Mouse (Mus musculus) lung, postnatal 36 days (tissue): ENCODE data around the gene Sorcs2.
"Not testable (repeated sequence)": the region's sequence is repeated elsewhere in the genome, so short reads cannot be mapped to it uniquely, and the experiment has no call there.

Source experiments
- DNase-seq: peaks from one replicate; pipeline ENCODE4 v3.0.0; 2022; ENCODE audit warnings: mixed read lengths

Sorcs2 gene

DNA sequence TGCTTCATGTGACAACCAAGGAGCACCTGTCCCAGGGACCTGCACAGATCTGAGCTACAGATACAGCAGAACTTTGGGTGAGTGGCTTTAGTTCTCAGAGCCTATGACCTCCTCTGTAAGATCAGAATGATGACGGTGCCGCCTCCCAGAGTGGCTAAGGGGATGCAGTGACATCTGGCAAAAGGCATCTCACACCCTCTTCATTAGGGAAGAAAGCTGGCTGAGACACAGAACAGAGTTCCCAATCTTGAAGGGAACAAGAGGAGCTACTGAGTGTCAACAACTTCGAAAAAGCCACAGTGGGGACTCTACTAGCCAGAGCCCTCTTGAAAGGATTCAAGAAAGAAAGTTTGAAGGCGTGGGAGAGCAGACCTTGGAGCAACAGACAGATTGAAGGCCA lies 100.7 kb downstream of the Sorcs2 start:
- DNase-seq, result peak; percentile 27

DNA sequence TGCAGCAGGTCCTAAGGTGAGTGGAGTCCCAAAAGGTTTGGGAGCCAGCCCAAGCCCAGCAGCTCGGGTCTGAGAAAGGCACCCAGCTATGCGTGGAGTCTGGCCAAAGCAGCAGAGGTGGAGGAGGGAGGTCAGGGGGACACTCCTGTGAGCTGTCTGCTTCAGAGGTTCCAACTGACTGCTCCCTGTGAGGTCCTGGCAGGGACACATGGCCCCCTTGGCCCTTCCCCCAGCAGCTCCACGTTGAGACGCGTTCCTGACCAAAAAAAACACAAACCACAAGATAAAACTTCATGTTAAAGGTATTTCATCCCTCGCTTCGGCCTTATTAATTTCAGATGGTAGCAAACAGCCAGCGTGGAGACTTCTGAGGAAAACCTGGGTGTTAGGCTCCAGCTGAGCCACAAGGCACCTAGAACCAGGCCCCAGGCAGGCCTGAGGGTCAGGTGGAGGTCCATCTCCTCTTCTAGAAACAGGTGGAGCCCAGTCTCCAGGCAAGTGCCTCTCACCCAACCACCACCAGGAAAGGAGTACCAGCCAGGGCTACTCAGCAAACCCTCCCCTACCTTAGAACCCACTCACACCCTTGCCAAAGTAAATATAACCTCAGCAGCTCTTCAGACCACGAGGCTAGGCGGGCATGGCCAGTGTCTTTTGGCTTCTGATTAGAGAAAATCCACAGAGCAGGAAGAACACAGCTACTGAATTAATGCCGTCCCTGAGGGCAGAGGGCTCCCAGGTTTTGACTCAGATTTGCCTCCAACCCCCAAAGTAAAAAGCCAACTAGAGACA lies 104.6 kb downstream of the Sorcs2 start:
- peak; percentile 73 for DNase-seq

DNA sequence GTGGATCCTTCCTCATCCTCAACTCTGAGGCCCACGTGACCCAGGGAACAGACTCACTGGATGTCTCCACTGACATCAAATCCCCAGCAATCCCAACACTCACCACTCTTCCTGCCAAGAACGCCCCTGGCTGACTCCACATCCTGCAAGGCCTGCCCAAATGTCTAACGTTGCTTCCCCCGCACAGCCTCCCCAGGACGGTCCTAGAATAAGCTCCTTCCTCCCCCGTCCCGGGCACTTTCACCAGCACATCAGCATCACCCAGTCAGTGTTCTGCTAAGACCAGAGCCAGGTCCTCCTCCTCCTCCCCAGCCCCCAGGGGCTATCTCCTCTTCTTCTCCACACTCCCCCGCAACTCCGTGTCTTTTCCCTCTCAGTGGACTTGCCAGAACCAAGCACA lies 105.6 kb downstream of the Sorcs2 start:
- DNase-seq, result peak; percentile 9

DNA sequence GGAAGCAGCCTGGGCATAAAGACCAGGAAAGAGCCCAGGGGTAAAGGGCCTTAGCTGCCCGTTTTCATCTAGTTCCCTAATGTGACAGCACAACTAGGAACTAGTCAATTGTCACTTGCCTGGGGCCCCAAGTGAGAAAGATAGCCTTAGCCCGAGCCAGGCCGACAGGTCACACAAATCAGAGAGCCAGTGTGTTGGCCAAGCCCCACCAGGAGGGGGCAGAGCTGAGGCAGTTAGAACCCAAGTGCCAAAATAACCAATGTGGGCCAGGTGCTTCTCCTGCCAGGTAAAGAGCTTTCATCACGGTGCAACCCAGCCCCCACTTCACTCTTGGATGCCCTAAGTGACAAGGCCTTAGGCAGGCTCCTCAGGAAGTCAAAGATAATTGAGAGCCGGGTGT lies 106.7 kb downstream of the Sorcs2 start:
- DNase-seq, result peak; percentile 79

DNA sequence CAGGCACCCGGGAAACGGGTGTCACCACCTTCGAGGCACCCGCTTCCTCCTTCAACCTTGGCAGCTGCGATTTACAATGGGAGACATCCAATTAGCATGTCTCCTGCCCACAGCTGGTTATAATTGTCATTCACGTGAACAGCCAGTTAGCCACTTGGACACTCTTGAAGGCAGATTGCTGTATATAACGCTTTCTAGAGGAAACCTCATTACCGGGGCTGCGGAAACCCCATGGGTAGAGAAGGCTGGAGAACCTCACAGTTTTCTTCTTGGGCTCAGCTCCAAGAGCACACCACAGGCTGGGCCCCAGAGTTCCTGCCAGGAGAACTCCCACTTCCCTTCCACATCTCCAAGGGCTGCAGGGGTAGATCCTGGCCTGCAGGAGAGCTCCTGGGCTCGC lies 112.5 kb downstream of the Sorcs2 start:
- no peak for DNase-seq

DNA sequence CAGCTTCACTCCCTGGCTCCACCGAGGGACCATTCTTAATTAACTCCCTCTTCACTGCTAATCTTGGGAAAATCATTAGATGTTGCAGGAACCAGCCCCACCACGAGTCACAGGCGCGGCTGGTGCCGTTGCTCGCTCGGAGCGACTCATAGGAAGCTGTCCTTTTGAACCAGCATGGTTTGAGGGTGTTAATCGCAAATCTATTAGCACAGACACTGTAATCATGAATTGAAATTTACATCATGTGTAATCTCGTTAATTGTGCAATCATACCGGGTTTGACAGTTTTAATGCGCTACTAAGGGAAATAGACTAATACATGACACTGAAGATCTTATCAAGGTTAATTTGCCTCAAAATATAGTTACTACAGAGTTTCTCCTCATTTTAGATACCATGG lies 118.0 kb downstream of the Sorcs2 start:
- DNase-seq, result no peak

DNA sequence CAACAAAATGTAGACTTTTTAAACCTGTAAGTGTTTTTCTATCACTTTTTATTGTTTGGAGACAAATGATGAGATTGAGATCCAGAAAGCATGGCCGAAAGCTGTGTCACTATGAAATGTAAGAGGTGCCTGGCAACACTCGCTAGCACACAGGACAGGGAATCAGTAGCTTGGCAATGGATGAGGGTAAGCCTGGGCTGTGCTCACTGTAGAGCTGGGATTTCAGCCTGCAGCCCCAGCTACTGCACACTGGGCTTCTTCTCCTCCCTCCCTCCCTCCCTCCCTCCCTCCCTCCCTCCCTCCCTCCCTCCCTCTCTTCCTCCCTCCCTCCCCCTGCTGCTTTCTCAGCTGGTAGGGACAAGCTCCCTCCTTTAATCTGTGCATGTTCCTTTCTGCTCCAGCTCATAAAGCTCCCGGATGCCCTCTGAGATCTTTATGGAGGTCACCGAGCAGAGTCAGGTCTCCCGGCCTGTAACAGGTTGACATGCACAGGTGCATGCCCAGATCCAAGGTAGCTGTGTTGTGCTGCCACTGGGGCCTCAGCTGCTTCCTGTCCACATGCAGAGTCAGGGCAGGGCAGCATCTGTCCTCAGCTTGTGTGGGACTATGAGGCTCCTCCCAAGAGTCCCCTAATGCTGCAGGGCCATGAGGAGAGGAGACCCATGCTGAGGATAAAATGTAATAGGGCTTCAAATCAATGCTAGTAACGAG lies 123.1 kb downstream of the Sorcs2 start:
- DNase-seq, result no peak

DNA sequence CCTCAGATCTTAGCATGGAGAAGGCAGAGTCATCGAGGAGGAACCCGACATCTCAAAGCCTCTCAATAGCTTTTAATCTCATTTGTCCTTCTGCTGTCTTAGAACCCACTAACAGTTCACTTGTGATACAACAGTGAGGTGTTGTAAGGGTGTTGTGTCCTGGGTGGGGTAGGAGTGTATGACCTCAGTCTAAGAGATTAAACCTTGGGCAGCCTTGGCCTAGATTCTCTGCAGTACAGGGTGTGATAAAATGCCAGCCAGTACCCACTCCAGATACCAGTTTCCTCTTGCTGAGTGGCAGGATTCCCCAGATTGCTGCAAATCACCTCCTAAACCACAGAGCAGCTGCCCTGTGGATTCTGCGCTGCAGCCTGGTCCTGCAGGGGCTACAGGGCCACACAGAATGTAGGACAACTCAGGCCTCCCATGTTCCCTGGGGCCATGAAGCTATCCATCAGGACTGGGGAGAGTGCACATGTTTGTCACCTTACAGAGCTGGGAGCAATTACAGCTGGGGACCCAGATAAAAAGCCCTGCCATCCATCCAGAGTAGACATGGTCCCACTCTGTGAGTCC lies 130.7 kb downstream of the Sorcs2 start:
- DNase-seq, result peak; percentile 25

DNA sequence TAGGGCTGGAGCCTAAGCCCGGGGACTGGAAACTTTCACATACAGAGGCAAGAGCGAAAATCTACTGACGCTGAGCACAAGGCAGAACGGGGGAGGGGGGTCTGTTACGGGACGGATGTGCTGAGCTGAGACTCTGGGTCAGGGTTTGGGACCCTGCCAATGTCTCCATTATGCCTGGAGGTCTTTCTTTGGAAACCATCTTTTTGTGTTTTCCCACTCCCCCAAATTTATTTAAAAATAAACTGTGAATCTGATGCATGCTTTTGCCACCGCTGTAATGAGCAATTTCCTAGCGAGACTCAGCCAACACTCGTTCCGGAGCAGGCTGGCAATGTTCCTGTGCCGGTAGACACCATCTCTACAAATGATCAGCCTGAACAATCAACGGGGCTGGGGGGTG lies 137.1 kb downstream of the Sorcs2 start:
- no peak for DNase-seq

DNA sequence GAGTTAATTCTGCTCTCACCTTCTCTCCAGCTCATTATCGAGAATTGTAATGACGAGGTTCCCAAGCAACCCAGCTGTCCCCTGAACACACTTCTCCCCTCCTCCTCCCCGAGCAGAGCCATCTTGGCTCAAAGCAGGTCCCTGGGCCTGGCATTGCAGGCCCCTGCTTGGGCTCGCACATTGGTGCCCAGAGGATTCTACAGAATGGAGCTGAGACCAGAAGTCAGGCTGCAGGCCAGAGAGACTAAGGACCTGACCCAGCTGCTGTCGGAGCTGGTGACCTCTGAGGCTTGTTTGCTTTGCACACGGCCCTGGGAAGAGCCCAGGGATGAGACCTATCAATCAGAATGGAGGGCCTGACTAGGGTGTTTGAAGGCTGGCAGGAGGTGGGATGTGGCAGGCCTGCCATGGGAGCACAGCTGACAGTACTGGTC lies 138.2 kb downstream of the Sorcs2 start:
- DNase-seq, result no peak

DNA sequence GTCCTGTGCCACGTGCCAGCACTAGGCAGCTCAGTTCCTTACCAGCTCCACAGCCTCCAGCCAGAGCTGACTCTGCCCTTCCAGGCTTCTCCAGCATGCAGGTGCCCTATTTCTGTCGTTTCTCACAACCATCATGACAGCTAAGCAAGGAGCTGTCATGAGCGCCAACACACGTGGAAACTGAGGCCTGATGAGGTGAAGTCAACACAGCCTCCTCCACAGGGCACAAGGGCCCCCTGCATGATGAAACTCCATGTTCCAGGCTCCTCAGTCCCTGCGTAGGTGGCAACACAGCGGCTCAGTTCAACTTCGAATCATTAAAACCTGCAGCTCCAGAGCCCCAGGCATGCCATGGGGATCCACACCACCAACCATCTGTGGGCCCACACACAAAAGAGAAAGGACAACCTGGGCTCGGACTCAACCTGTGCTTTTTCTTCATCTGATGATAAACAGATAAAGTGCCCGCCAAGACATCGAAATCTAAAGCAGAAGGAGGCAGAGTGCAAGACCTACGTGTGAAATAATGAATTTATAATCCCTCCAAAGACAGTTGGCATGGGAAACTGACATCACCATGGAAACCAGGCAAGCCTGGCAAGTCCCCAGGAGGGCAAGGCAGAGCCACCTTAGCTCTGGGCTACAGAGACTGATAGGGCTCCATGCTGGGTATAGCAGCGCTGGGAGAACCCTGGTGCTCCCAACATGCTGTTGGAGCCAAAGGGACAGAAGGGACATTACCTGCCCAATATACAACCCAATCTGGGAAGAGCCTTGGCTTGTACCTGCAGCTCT lies 139.4 kb downstream of the Sorcs2 start:
- DNase-seq, result no peak

DNA sequence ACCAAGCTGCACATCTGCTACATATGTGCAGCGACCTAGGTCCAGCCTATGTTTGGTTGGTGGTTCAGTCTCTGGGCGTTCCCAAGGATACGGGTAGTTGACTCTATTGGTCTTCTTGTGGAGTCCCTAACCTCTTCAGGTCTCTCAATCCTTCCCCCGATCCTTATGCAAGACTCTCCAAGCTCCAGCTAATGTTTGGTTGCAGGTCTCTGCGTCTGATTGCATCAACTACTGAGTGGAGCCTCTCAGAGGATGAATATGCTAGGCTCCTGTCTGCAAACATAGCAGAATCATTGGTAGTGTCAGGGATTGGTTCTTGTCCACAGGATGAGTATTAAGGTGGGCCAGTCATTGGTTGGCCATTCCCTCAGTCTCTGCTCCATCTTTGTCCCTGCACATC lies 140.9 kb downstream of the Sorcs2 start:
- DNase-seq, result no peak

DNA sequence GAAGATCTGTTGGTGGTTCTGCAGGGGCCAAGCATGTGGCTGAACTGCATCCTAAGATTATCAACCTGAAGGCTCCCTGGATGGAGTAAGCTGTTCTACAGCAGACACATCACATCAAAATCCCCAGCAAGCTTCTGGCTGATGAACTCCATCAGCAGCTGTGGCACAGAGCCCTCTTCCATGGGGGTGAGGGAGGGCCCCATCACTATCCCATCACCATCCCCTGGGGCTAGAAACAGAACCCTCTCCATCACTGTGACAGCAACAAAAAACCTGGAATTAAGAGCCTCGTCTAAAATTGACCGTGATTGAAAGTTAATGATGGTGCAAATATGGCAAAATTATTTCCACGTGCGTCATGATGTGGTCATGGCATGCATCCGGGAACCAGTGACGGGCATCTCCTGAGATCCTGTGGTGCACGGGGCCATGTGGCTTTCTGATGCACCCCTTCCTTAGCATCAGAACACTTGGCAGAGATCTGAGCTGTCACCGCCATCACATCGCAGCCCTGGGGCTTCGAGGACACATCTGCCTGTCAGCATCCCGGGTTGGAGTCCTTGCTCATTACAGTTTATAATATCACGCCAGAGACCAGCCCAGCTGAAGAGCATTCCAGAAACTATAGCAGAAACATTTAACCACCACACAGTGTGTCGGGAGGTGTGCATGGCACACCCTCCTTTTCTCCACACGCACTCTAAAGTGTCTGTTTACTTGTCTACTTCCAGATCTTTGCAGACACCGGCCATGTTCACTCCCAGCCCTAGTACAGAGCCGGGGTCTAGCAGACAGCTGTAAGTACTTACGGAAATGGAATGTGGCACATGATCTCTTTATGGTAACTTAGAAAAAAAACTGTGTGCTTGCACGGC lies 143.1 kb downstream of the Sorcs2 start:
- DNase-seq, result no peak

DNA sequence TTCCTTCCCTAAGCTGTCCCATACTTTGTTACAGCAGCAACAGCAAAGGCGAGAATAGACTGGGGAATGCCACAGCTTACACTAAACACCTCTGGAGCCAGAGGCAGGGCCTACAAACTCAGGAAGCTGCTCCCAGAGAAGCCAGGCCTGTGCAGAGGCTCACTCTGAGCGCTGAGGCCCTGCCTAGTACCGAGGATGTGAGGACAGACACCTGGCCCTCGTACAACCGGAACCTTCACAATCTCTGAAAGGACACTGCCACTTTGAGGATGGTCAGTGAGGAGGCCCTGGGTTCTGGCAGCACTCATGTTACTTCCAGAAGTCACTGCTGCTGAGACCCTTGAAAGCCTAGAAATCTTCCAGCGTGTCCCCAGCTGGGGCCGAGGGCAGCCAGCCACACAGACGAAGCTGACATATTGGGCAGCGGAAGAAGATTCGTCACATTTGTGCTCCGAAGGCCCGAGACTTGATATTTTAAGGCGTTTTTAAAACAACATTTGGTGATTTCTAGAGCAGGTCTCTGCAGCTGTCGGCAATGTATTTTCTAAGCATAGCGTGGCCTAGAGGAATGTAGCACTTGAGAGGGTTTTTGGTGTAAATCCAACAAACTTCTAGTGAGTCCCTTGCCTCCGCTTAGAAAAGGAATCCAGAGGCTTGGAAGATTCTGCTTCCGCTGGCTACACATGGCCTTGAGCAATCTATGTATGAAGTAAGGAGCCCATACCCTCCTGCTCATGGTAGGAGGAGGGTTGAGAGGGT lies 145.0 kb downstream of the Sorcs2 start:
- peak; percentile 15 for DNase-seq

DNA sequence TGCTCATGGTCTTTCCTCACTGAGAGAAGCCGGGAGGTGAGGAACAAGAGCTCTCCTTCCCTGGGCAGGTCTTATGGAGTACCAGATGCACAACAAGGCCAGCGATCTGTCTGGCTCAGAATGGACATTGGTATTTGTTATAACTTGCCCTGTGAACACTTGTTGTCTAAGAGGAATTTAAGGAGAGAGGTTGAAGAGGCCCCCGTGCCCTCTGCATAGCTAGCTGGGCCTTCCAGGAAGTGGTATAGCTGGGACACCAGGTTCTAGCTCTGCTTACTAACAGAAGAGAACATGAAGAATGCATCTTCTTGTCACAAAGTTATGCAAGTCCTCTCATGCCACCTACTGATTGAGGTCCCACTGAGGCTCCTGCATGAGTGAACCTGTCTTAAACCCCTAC lies 149.9 kb downstream of the Sorcs2 start:
- DNase-seq, result peak; percentile 21

DNA sequence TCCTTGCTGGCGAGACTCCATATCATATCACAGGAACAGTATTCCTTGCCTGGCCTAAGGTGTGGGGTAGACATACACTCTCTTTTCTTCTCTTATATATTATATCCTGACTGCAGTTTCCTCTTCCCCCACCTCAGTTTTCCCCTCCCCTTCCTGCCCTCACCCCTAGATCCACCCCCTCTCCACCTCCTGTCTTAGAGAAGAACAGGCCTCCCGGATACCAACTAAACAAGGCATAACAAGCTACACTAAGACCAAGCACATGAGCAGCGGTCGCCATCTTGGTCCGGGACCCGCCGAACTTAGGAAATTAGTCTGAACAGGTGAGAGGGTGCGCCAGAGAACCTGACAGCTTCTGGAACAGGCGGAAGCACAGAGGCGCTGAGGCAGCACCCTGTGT lies 160.4 kb downstream of the Sorcs2 start:
- not testable (repeated sequence) for DNase-seq

DNA sequence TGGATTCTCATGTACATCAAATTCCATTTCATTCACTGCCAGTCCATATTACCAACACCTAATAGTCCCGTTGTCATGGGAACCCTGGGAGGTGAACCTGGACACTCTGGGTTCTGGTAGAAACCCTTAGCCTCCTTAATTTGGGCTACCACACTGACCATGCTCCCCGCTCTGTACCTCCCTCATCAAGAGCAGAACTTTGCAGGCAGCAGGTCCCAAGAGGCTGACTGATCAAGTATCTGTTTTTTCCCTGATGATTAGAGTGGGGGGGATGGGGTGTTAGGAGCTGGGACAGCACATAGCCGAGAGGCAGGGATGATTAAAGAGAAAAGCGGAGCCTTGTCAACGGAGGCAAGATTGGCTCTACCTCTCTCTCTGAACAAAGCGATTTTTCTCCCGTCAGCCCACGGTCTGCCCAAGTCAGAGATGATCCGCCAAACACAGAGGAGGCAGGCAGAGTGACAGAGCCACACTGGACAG lies 167.6 kb downstream of the Sorcs2 start:
- no peak for DNase-seq

DNA sequence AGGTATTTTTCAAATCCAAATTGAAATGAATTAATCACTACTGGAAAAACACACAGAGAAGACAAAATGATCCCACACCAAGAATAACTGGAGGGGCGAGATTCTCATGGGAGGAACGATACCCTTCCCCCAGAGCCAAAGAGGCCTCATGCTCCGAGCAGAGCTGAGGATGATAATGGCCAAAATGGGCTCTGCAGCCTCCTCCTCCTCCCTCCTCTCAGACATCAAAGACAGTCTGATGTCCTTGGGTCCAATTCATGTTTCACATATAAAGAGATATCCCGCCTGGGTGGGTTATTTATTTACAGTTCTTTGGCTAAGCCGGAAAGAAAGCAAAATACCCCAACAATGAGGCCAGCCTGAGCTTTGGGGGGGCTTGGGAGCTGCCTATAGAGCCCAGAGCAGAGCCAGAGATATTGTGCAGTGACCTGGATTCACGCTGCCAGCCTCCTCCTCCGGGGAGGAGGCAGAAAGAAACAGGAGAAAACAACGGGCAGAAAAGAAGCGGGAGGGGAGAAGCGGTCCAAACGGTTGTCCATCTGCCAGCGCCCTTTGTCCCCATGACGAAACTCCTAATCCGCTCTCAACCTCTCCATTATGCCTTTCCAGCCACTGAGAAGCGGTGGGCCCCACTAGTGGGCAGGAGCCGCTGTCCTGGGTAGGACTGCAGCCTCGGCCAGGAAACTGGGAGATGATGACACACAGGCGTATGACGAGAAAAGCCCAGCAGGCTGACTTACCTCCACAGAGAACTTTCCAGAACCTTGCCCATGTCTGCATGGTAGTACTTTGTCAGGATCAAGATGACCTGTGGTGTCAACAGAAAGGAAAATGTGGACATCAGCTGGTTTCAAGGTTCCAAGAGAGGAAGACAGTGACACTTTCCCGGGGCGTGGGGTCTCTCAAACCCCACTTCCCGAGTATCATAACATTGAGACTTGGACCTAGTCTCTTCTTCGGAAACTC lies 169.3 kb downstream of the Sorcs2 start:
- no peak for DNase-seq

DNA sequence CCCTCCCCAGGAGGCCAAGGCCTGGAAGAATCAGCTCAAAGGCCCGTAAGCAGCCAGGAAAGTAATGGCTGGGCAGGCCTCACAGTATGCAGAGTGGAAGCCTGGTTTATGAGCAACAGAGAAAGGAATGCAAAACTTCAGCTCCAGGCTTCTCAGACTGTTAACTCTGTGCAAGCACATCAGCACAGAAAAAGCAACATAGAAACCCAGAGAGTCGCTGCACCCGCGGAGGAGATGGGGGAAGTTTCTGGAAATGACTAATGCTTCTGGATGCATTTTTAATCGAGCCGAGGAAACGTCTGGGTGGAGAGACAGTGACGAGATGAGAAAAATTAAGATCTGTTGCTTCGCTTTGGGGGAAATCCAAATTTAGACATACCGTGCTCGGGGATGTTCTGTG lies 171.6 kb downstream of the Sorcs2 start:
- DNase-seq, result no peak

DNA sequence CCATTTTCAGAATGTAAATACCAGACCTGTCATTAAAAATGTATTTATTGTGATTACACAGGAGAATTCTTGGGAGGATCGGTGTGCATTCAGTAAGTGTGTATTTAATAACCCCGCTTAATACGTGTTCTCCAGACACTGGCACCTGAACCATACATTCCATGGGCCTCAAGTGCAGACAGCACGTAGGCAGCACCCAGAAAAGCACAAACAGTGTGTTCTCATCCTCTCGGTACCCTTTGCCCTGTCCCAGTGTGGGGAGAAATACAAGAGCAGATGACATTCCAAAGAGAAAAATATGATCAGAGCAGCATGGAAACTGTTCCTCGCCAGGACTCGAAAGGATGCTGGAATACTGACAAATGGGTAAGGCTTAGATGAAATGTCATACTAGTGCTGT lies 172.1 kb downstream of the Sorcs2 start:
- DNase-seq, result no peak
